Mouse (Mus musculus) testis, adult 2 months (tissue): Measurements from ENCODE around the gene Cttnbp2nl.

ENCODE experiments used
- CTCF ChIP-seq: fragments of 200-500 bp; IDR thresholded peaks from 2 replicates; pipeline ENCODE4 v1.5.1; 2012; ENCODE audit warnings: low read depth, mild to moderate bottlenecking, inconsistent platforms, low read length, moderate library complexity; ENCODE audit not compliant: control insufficient read depth, insufficient read depth, insufficient replicate concordance
- POLR2A ChIP-seq: fragments of 200-500 bp; IDR thresholded peaks from 2 replicates; pipeline ENCODE4 v1.6.1; 2012; ENCODE audit warnings: low read depth, mild to moderate bottlenecking, inconsistent platforms, low read length, moderate library complexity; ENCODE audit not compliant: control insufficient read depth

DNA sequence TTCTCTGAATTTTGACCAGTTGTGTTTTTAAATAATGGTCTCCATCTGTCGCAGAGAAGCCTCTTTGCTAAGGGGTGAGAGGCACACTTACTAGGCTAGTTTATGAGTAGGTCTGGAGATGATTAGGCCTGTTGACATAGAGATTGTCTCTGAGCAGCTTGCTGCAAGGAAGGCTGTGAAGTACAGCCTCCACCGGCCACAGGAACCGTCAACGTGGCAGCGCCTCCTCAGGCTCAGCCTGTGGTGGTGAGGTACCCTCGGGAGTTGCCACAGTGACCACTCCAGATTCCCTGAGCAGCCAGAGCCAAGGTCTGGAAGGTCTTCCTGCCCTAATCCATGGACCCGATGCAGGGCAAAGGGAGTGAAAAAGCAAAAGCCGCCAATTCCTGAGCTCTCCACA, 17.6 kb upstream of the Cttnbp2nl start:
- no peak for TF ChIP-seq POLR2A
- no peak for TF ChIP-seq CTCF
